Mouse (Mus musculus) cerebellum, adult 2 months (tissue): ENCODE results near the gene Pla2g2d. TPM values are rescaled to one million over a fixed set of nuclear protein-coding genes. Genes with fewer than 3 reads are reported as not detected.

Experiments used
- DNase-seq, 2 experiments: peaks; one replicate each; pipeline ENCODE4 v3.0.0; 2021
- H3K27ac ChIP-seq: fragments of 200-500 bp; 2 replicates; pipeline ENCODE4 v1.5.1; 2012; ENCODE audit warnings: low read length, control low read depth, inconsistent platforms; ENCODE audit not compliant: insufficient read depth
- H3K27me3 ChIP-seq: fragments of 200-500 bp; 2 replicates; pipeline ENCODE4 v1.6.1; 2012; ENCODE audit warnings: inconsistent platforms, mild to moderate bottlenecking, low read length, moderate library complexity; ENCODE audit not compliant: control insufficient read depth, insufficient read depth
- H3K4me1 ChIP-seq: fragments of 200-500 bp; 2 replicates; pipeline ENCODE4 v1.6.1; 2011; ENCODE audit warnings: low read length; ENCODE audit not compliant: control insufficient read depth, insufficient read depth
- H3K4me3 ChIP-seq: fragments of 200-500 bp; replicated peaks from 2 replicates; pipeline ENCODE3; 2011; ENCODE audit warnings: mild to moderate bottlenecking, low read depth, low read length, control low read depth; ENCODE audit not compliant: insufficient read depth
- CTCF ChIP-seq: fragments of 200-500 bp; IDR thresholded peaks from 2 replicates; pipeline ENCODE4 v1.5.1; 2011; ENCODE audit warnings: low read depth, mild to moderate bottlenecking, control low read depth, low read length, moderate library complexity, borderline replicate concordance; ENCODE audit not compliant: insufficient read depth
- POLR2A ChIP-seq: fragments of 200-500 bp; IDR thresholded peaks from 2 replicates; pipeline ENCODE4 v1.6.1; 2011; ENCODE audit warnings: low read length, control low read depth, borderline replicate concordance; ENCODE audit not compliant: insufficient read depth
- WGBS: fragments of 180-500 bp; shearing (Covaris S2); methylation state at CpG from one replicate; pipeline ENCODE4 v1.1.7; 2018; 5-methylcytosine and 5-hydroxymethylcytosine counted together
- polyA plus RNA-seq: library from polyadenylated mRNA; depleted of rRNA; stranded (reverse); fragments of >200 nt; gene quantifications from 2 replicates; pipeline ENCODE4 v1.2.3, GENCODE M21; 2012

Gene Pla2g2d
- polyA plus RNA-seq, 1 experiment: 0.16 TPM

- TF ChIP-seq POLR2A: no peak
- TF ChIP-seq CTCF: no peak
- Histone ChIP-seq H3K27me3 (no peaks in the 10 kb centered on the region; the same call in 1 of the 2 replicates), H3K27ac (no peak within 1 kb of the TSS), H3K4me1 (peaks cover 12% of the 10 kb centered on the region; the same call in 1 of the 2 replicates), H3K4me3 (no peak within 1 kb of the TSS)
- no peak for DNase-seq
- 67% methylated on average over 8 of the region's 8 CpGs for WGBS
These were observed 18.1 kb upstream of the Pla2g2d start, which contains the start of gene Pla2g2f for GRCm38 (mm10) chr4:138757416-138757815. TSS of gene Pla2g2f (minus strand) at chr4:138757626.

GRCm38 (mm10) chr4:138762266-138762665 is 13.3 kb upstream of the Pla2g2d start:
- H3K4me3 ChIP-seq: no peak overlapping the region

GRCm38 (mm10) chr4:138771970-138772369 is 3.6 kb upstream of the Pla2g2d start:
- TF ChIP-seq POLR2A (no peak), CTCF (no peak)
- H3K4me3 ChIP-seq: no peak overlapping the region
- no peak for DNase-seq
- no peaks in the 10 kb centered on the region for H3K27me3 ChIP-seq
- 88% methylated on average over 10 of the region's 10 CpGs for WGBS
- H3K4me1 ChIP-seq: no peaks in the 10 kb centered on the region
- H3K27ac ChIP-seq: no peak overlapping the region

More at GRCm38 (mm10) chr4:138762266-138762665, 13.3 kb upstream of the Pla2g2d start:
- H3K27ac ChIP-seq: no peak overlapping the region
- TF ChIP-seq POLR2A (no peak), CTCF (no peak)
- no peaks in the 10 kb centered on the region; the same call in 1 of the 2 replicates for H3K27me3 ChIP-seq
- DNase-seq: no peak
- H3K4me1 ChIP-seq: no peaks in the 10 kb centered on the region
- 86% methylated on average over 9 of the region's 9 CpGs for WGBS

GRCm38 (mm10) chr4:138772386-138772785 is 3.1 kb upstream of the Pla2g2d start:
- Histone ChIP-seq H3K27ac (no peak overlapping the region), H3K4me1 (no peaks in the 10 kb centered on the region), H3K4me3 (no peak overlapping the region), H3K27me3 (no peaks in the 10 kb centered on the region)
- DNase-seq: no peak
- no peak for TF ChIP-seq POLR2A
- WGBS: 86% methylated on average over 5 of the region's 5 CpGs

- 53% methylated on average over 20 of the region's 20 CpGs for WGBS
- Histone ChIP-seq H3K27ac (no peak overlapping the region), H3K4me1 (no peaks in the 10 kb centered on the region), H3K27me3 (no peaks in the 10 kb centered on the region), H3K4me3 (no peak overlapping the region)
- DNase-seq: no peak
- TF ChIP-seq POLR2A: no peak
- TF ChIP-seq CTCF: no peak
These were observed 2.2 kb downstream of the Pla2g2d start for GRCm38 (mm10) chr4:138777417-138778407.

- Histone ChIP-seq H3K4me3 (no peak overlapping the region), H3K4me1 (no peaks in the 10 kb centered on the region), H3K27me3 (no peaks in the 10 kb centered on the region), H3K27ac (no peak overlapping the region)
- 90% methylated on average over 5 of the region's 5 CpGs for WGBS
- no peak for TF ChIP-seq POLR2A
- no peak for TF ChIP-seq CTCF
- no peak for DNase-seq
These were observed 4.8 kb downstream of the Pla2g2d start for GRCm38 (mm10) chr4:138780300-138780699.

GRCm38 (mm10) chr4:138782098-138782497 is 6.6 kb downstream of the Pla2g2d start:
- no peak for DNase-seq
- Histone ChIP-seq H3K4me3 (no peak overlapping the region), H3K4me1 (no peaks in the 10 kb centered on the region), H3K27ac (no peak overlapping the region), H3K27me3 (no peaks in the 10 kb centered on the region)
- no peak for TF ChIP-seq CTCF
- no peak for TF ChIP-seq POLR2A
- 79% methylated on average over 6 of the region's 6 CpGs for WGBS

GRCm38 (mm10) chr4:138785721-138786120 is 10.2 kb downstream of the Pla2g2d start:
- H3K4me1 ChIP-seq: no peaks in the 10 kb centered on the region
- no peak for TF ChIP-seq POLR2A
- TF ChIP-seq CTCF: peak; percentile 9; the same call in 1 of the 2 replicates
- H3K27ac ChIP-seq: no peak overlapping the region
- no peaks in the 10 kb centered on the region for H3K27me3 ChIP-seq
- WGBS: 68% methylated on average over 4 of the region's 4 CpGs
- DNase-seq: no peak
- no peak overlapping the region for H3K4me3 ChIP-seq
